Mouse (Mus musculus) lung, adult 18-20 months (tissue): ENCODE measurements around the gene Pitpnc1.

Experiments
- DNase-seq, 2 experiments: peaks; one replicate each; pipeline ENCODE4 v3.0.0; 2022; ENCODE audit warnings: mixed read lengths in 2 of 2

The Pitpnc1 gene

GRCm38 (mm10) chr11:107365938-107366712 is 104.4 kb downstream of the Pitpnc1 start:
- DNase-seq, result no peak

GRCm38 (mm10) chr11:107358695-107359094 is 111.8 kb downstream of the Pitpnc1 start:
- DNase-seq, result no peak

DNA sequence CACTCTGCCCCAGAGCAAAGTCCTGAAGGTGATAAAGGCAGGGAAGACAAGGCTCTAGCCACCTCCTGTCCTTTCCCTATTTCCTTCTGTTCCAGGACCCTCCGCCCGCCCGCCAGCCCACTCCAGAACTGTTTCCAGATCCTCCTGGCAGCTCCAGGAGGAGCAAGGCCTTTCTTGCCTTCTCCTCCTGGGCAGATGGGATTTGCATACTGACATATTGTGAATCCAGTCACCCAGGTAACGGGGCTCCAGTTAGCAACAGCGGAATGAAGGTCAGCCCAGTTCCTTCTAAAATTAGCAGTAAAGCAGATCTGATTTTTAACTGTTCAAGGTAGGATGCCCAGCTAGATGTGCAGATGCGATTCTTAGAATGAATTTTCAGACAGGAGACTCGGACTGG is 114.3 kb downstream of the Pitpnc1 start:
- no peak for DNase-seq

- no peak for DNase-seq
Measured at GRCm38 (mm10) chr11:107355526-107355925, 115.0 kb downstream of the Pitpnc1 start.

GRCm38 (mm10) chr11:107354499-107355143 is 115.9 kb downstream of the Pitpnc1 start:
- no peak for DNase-seq

GRCm38 (mm10) chr11:107352596-107352995 is 117.9 kb downstream of the Pitpnc1 start:
- no peak for DNase-seq

DNA sequence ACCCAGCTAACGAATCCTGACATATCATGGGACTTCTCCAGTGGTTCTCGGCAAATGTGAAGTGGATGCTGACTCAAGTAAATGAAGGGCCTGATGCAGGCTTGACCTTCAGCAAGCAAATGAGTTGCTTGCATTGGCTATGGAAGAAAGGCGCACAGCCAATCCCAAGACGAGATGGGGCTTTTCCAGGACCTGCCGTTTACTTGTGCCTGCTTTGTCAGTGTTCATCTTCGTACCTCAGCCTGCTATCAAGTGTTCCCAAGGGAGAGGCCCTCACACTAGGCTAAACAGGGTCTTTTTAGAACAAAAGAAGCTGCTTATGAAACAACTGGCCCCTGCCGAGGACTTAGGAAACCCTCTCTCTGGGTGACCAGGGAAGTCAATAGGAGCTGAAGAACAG is 120.7 kb downstream of the Pitpnc1 start:
- DNase-seq, result no peak

- DNase-seq, result no peak
Measured at GRCm38 (mm10) chr11:107343031-107343430, 127.5 kb downstream of the Pitpnc1 start.

- DNase-seq, result peak in 1 of 2 experiments; percentile 26
Measured at GRCm38 (mm10) chr11:107342432-107342831, 128.1 kb downstream of the Pitpnc1 start.

DNA sequence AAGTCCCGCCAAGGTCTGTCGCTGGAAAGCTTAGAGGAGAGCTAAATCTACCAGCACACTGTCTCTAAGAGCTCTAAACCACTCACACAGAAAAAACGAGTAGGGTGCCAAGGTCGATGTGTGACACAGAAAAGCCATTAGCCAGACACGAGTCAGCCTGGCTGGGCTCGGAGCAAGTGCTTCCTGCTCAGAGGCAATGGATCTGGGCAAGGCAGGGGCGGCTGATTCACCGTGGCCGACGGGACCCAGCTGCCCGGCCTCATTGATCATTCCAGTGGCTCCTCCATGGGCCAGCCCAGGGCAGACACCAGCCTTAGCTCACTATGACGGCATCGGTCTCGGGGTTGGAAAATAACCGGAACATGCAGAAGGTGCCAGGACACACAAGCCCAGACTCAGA is 129.2 kb downstream of the Pitpnc1 start:
- peak; percentile 47 to 69 for DNase-seq

DNA sequence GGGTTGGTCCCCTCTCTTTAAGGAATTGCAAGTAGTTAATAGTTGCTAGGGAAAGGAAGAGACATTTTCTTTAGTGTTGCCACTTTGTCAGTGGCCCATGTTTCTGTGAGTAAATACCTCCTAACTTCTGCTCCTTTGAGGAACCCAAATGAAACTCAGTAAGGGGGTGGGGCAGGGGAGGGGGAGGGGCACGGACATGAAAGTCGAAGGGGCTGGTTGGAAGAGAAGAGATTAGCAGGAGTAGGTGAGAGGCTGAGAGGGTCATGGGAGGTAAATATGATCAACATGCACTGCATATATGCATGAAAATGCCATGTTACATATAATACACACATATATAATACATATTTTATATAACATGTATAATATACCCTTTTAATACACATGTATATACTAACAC is 129.7 kb downstream of the Pitpnc1 start:
- DNase-seq, result no peak

- peak; percentile 39 to 62 for DNase-seq
Measured at GRCm38 (mm10) chr11:107339224-107339805, 131.2 kb downstream of the Pitpnc1 start.

DNA sequence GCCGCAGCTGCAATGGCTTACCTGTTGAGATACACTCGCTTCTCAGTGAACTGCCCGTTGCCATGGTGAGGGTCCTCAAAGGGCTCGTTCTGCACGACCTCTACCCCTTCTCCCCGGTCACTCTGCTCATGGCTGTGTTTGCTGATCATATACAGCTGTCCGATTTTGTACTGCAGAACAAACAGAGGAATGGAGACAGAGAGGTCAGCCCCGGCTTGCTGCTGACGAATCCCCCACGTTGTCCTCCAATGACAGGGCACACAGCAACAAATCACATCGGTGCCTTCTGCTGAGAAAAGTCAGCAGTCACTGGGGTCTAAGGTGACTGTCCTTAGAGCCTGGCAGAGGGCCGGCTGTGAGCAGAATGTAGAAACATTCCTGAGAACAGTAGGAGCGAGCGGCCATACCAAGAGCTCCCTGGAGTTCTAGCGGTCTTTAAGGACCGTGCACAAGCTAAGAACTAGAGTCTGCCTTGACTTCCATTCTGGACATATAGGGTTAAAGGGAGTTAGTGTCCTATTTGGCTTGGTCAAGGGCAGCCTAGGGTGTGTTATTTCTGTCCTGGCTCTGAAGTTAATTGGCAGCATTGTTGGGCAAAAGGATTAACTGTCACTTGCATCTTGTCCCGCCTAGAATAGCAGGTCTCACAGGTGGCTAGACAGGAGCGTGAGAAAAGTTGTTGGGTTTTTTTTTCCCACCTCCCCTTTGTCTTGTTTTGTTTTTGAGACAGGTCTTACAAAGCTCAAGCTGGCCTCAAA is 132.9 kb downstream of the Pitpnc1 start:
- DNase-seq, result no peak

DNA sequence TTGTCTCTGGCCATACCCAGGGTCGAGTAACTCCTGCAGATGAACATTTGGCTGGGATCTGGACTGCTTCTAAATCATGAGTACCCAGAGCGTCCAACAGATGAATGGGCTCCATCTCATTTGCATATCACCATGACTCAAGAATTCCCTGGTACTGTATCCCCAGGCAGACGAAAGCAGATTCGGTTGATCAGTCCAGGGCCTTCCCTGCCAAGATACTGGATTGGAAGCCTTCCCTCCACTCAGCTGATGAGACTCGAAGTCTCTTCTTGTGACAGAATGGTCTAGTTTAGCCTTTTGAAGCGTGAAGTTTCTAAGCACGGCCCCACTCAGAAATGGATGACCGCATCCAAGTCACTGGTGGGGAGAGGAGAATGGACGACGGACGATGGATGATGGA is 134.7 kb downstream of the Pitpnc1 start:
- DNase-seq, result no peak

DNA sequence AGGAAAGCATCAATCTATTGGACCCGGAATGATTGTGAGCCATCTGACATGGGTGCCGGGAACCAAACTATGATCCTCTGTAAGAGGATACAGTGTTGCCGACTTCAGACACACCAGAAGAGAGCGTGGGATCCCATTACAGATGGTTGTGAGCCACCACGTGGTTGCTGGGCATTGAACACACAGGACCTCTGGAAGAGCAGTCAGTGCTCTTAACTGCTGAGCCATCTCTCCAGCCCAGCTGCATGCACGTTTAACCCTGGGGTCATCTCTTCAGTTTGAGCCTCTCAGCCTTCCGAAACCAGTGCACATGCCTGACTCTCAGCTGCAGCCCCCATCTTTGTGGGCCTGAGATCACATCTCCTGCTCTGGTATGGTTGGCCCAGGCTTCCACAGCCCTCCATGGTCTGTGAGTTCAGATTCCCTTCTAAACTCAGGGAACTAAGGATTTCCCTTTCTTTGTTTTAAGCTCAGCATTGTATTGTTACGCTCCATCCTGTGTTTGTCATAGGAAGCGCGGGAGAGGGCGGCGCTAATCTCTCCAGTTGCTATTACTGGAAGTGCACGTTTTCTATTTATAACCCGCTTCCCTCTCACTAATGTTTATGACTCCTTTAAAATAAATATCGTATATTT is 135.5 kb downstream of the Pitpnc1 start:
- peak; percentile 57 to 64 for DNase-seq

DNA sequence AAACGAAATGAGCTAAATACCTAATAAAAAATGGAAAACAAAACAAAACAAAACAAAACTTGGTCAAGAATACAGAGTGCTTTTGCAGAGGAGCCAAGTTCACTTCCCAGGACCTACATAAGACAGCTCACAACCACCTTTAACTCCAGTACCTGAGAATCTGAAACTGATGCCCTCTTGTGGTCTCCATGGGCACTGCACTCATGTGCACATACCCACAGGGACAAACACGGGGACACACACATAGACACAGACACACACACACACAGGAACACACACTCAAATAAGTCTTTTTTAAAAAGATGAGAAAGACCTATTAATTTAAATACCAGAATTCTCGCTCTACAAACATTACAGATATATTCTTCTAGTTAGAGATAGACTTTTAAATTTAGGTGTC is 137.6 kb downstream of the Pitpnc1 start:
- no peak for DNase-seq

- DNase-seq, result no peak
Measured at GRCm38 (mm10) chr11:107332332-107332731, 138.2 kb downstream of the Pitpnc1 start.

- no peak for DNase-seq
Measured at GRCm38 (mm10) chr11:107331425-107331824, 139.1 kb downstream of the Pitpnc1 start.

DNA sequence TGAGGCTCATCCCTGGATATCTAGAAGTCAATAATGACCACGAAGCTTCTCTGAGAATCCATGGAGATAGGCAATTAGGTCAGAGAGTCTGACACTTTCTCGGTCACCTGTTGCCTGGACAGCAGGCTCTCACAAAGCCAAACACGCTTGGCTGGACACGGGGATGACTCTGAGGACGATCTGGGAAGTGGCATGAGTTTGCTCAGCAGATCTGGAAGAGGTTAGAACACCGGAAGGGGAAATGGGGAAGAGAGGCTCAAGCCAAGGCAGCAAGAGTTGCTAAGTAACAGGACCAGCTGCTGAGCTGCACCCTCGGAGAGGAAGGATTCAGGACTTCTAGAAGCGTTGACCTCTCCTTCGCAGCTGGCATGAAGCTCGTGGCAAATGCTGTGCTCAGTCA is 143.2 kb downstream of the Pitpnc1 start:
- peak; percentile 14 to 24 for DNase-seq

DNA sequence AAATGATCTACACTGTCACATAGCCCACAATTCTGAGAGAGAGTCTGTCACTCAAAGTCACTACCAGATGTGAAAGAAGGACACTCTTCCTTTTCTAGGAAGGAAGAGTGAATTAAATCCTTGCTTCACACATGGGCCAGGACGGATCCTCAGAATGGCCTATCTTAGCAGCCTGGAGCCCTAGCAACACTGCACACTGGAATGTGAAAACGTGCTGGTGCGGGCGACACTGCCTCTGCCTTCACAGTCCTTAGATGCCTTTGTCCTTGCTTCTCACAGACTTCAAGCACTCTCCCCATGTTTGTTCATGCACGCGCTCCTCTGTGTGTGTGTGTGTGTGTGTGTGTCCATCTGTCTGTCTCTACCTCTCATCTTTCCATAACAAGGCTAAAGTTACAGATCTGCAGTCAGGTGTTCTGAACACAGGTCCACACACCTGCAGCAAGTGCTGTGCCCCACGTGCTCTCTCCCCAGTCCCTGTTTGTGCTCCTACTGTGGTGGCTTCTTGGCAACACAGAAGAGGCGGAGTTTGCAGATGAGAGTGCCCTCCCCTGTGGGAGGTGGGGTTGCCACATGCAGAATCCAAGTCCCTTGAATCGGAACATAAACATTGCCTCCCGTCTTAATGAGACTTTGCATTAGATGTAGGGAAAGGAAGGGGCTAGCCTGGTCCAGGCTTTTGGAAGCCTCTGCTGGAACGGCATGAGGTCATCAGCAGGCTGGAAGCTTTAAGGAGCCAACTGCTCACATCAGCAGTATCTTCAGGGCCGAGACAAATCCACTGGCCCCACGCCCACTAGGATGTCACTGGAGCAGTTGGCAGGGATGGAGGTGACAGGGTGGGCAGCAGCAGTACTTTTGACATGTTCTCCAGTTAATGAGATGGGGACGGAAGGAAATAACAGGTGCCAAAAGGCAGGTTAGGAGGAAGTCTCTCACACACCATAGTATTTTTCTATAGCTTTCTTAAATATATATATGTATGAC is 144.5 kb downstream of the Pitpnc1 start:
- peak in 1 of 2 experiments; percentile 30 for DNase-seq

DNA sequence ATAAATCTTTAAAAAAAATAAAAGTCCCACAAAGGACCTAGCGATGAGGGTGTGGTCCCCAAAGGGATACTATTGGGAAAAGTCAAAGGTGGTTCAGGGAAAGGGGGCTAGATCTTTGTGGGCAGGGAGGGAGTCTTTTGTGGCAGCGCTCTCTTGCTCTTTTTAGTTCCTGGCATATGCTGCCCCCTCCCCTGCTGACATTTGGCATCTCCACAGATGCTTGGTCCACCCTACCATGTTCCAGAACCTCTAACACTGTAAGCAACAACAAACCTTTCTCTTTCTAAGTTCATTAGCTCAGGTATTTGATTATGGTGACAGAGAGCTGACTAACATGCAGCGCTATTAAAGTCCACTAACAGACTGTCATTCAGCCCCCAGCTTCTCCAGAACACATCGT is 145.3 kb downstream of the Pitpnc1 start:
- no peak for DNase-seq
